Mouse (Mus musculus) forebrain, postnatal 0 days (tissue): ENCODE data around the gene Acsbg2. TPM values are rescaled to one million over a fixed set of nuclear protein-coding genes. Genes with fewer than 3 reads are reported as not detected.

Experiments used
- ATAC-seq: fragments of 200-750 bp; cut with Nextera tagmentation; 2 replicates; pipeline ENCODE4 v1.8.0; 2017; ENCODE audit warnings: mild to moderate bottlenecking, moderate library complexity
- DNase-seq: peaks from one replicate; pipeline ENCODE4 v3.0.0-alpha.2; 2015
- H3K27ac ChIP-seq: fragments of 300-500 bp; sonication (generic); 2 replicates; pipeline ENCODE4 v1.5.1; 2014; ENCODE audit warnings: low read depth, mild to moderate bottlenecking, antibody characterized with exemption, low read length, moderate library complexity, mixed read lengths
- H3K27me3 ChIP-seq: fragments of 300-500 bp; sonication (generic); 2 replicates; pipeline ENCODE4 v1.6.1; 2014; ENCODE audit warnings: mild to moderate bottlenecking, low read length, mixed read lengths; ENCODE audit not compliant: insufficient read depth
- H3K36me3 ChIP-seq: fragments of 300-500 bp; sonication (generic); 2 replicates; pipeline ENCODE4 v1.6.1; 2014; ENCODE audit warnings: mild to moderate bottlenecking, moderate library complexity; ENCODE audit not compliant: insufficient read depth
- H3K4me1 ChIP-seq: fragments of 300-500 bp; sonication (generic); 2 replicates; pipeline ENCODE4 v1.6.1; 2014; ENCODE audit warnings: antibody characterized with exemption; ENCODE audit not compliant: insufficient read depth
- H3K4me2 ChIP-seq: fragments of 300-500 bp; sonication (generic); 2 replicates; pipeline ENCODE4 v1.6.1; 2014; ENCODE audit warnings: low read depth, mild to moderate bottlenecking, moderate library complexity
- H3K4me3 ChIP-seq: fragments of 300-500 bp; sonication (generic); 2 replicates; pipeline ENCODE4 v1.5.1; 2014; ENCODE audit warnings: low read depth, low read length, mixed read lengths
- H3K9ac ChIP-seq: fragments of 300-500 bp; sonication (generic); 2 replicates; pipeline ENCODE4 v1.6.1; 2014; ENCODE audit warnings: mild to moderate bottlenecking
- H3K9me3 ChIP-seq: fragments of 300-500 bp; sonication (generic); 2 replicates; pipeline ENCODE4 v1.6.1; 2016; ENCODE audit warnings: low read length
- CTCF ChIP-seq: sonication (generic); IDR thresholded peaks from 2 replicates; pipeline ENCODE4 v1.5.1; 2016; ENCODE audit warnings: antibody characterized with exemption, control low read depth, low read depth
- WGBS: fragments of 180-500 bp; shearing (Covaris S2); extraction: QIAGEN DNeasy Blood & Tissue Kit; methylation state at CpG from one replicate; pipeline ENCODE4 v1.1.7; 2014; 5-methylcytosine and 5-hydroxymethylcytosine counted together
- polyA plus RNA-seq: library from polyadenylated mRNA; unstranded; fragments of >200 nt; fragmentation: Nextera tagmentation; extraction: Ambion mirVana; gene quantifications from 2 replicates; pipeline ENCODE4 v1.2.1, GENCODE M21; 2015
- total RNA-seq: library from RNA; depleted of rRNA; stranded (reverse); fragments of >200 nt; gene quantifications from 2 replicates; pipeline ENCODE4 v1.2.3, GENCODE M21; 2014

Acsbg2 gene
- total and polyA plus RNA-seq, 2 experiments from 2014 or later: not detected

- peak overlapping the region; percentile 60 for H3K4me3 ChIP-seq
- TF ChIP-seq CTCF: no peak
- no peak for ATAC-seq
- no peak overlapping the region for H3K9ac ChIP-seq
- no peaks in the 10 kb centered on the region for H3K9me3 ChIP-seq
- 32% methylated on average over 11 of the region's 11 CpGs for WGBS
- peak overlapping the region; percentile 67 for H3K4me2 ChIP-seq
- peaks cover 11% of the 10 kb centered on the region; the same call in 1 of the 2 replicates for H3K27me3 ChIP-seq
- no peaks in the 10 kb centered on the region for H3K36me3 ChIP-seq
- DNase-seq: no peak
- no peak overlapping the region for H3K27ac ChIP-seq
- 0 out of 2 replicates have a peak, but pooled peaks cover 10% of the 10 kb centered on the region for H3K4me1 ChIP-seq
Measured at GRCm38 (mm10) chr17:56829171-56829570, 45.1 kb downstream of the Acsbg2 start.

GRCm38 (mm10) chr17:56826718-56827117, 47.5 kb downstream of the Acsbg2 start:
- no peak for TF ChIP-seq CTCF
- DNase-seq (peak; percentile 57), ATAC-seq (no peak)
- no peak overlapping the region for H3K4me2 ChIP-seq
- no peak overlapping the region for H3K9ac ChIP-seq
- 82% methylated on average over 2 of the region's 2 CpGs for WGBS
- no peaks in the 10 kb centered on the region for H3K36me3 ChIP-seq
- H3K9me3 ChIP-seq: no peaks in the 10 kb centered on the region
- H3K4me3 ChIP-seq: no peak overlapping the region
- H3K27ac ChIP-seq: no peak overlapping the region
- H3K4me1 ChIP-seq: 0 out of 2 replicates have a peak, but pooled peaks cover 10% of the 10 kb centered on the region
- H3K27me3 ChIP-seq: peaks cover 11% of the 10 kb centered on the region; the same call in 1 of the 2 replicates

GRCm38 (mm10) chr17:56823352-56823751, 50.9 kb downstream of the Acsbg2 start:
- DNase-seq (no peak), ATAC-seq (no peak)
- Histone ChIP-seq H3K4me3 (no peak overlapping the region), H3K4me2 (no peak overlapping the region), H3K4me1 (0 out of 2 replicates have a peak, but pooled peaks cover 6% of the 10 kb centered on the region), H3K27ac (no peak overlapping the region), H3K27me3 (no peaks in the 10 kb centered on the region), H3K9me3 (no peaks in the 10 kb centered on the region), H3K36me3 (no peaks in the 10 kb centered on the region), H3K9ac (no peak overlapping the region)
- no peak for TF ChIP-seq CTCF
- WGBS: 74% methylated on average over 2 of the region's 2 CpGs

- H3K36me3 ChIP-seq: no peaks in the 10 kb centered on the region
- H3K9ac ChIP-seq: no peak overlapping the region
- 0 out of 2 replicates have a peak, but pooled peaks cover 6% of the 10 kb centered on the region for H3K4me1 ChIP-seq
- no peak overlapping the region for H3K4me3 ChIP-seq
- H3K4me2 ChIP-seq: no peak overlapping the region
- TF ChIP-seq CTCF: no peak
- H3K9me3 ChIP-seq: no peaks in the 10 kb centered on the region
- no peaks in the 10 kb centered on the region for H3K27me3 ChIP-seq
- ATAC-seq (no peak), DNase-seq (no peak)
- WGBS: 88% methylated on average over 2 of the region's 2 CpGs
- H3K27ac ChIP-seq: no peak overlapping the region
Measured at GRCm38 (mm10) chr17:56822380-56822779, 51.9 kb downstream of the Acsbg2 start.

- DNase-seq (no peak), ATAC-seq (peak; percentile 44)
- Histone ChIP-seq H3K36me3 (no peaks in the 10 kb centered on the region), H3K4me3 (no peak overlapping the region), H3K4me1 (peaks cover 6% of the 10 kb centered on the region), H3K4me2 (no peak overlapping the region), H3K9me3 (no peaks in the 10 kb centered on the region), H3K27ac (no peak overlapping the region), H3K27me3 (no peaks in the 10 kb centered on the region), H3K9ac (no peak overlapping the region)
- no peak for TF ChIP-seq CTCF
- 62% methylated on average over 8 of the region's 8 CpGs for WGBS
Measured at GRCm38 (mm10) chr17:56819694-56820111, 54.5 kb downstream of the Acsbg2 start.

- 54% methylated on average over 6 of the region's 6 CpGs for WGBS
- TF ChIP-seq CTCF: no peak
- peaks cover 8% of the 10 kb centered on the region for H3K4me1 ChIP-seq
- H3K4me3 ChIP-seq: no peak overlapping the region
- no peak overlapping the region for H3K9ac ChIP-seq
- no peaks in the 10 kb centered on the region for H3K9me3 ChIP-seq
- no peaks in the 10 kb centered on the region for H3K27me3 ChIP-seq
- no peak overlapping the region for H3K27ac ChIP-seq
- H3K36me3 ChIP-seq: no peaks in the 10 kb centered on the region
- ATAC-seq (no peak), DNase-seq (no peak)
- no peak overlapping the region for H3K4me2 ChIP-seq
Measured at GRCm38 (mm10) chr17:56819032-56819545, 55.2 kb downstream of the Acsbg2 start.

GRCm38 (mm10) chr17:56818067-56818636, 56.1 kb downstream of the Acsbg2 start:
- no peak overlapping the region for H3K27ac ChIP-seq
- ATAC-seq: peak; percentile 54
- H3K9ac ChIP-seq: no peak overlapping the region

More at GRCm38 (mm10) chr17:56818067-56818636, 56.1 kb downstream of the Acsbg2 start:
- Histone ChIP-seq H3K4me3 (no peak overlapping the region), H3K4me2 (no peak overlapping the region), H3K36me3 (no peaks in the 10 kb centered on the region), H3K9me3 (no peaks in the 10 kb centered on the region), H3K27me3 (no peaks in the 10 kb centered on the region), H3K4me1 (peaks cover 8% of the 10 kb centered on the region)
- peak; percentile 27 for DNase-seq
- no peak for TF ChIP-seq CTCF
- 31% methylated on average over 11 of the region's 11 CpGs for WGBS
